Mouse (Mus musculus) adrenal gland, adult 10 weeks (tissue): ENCODE results near the gene Ufl1. TPM values are rescaled to one million over a fixed set of nuclear protein-coding genes. Genes with fewer than 3 reads are reported as not detected.

Source experiments
- polyA plus RNA-seq: library from polyadenylated mRNA; stranded (reverse); fragments of 350-450 nt; fragmentation: Illumina TruSeq; extraction: RNeasy Lipid Tissue Mini Kit (QIAGEN cat#74804); gene quantifications from one replicate; pipeline ENCODE4 v1.2.3, GENCODE M21; 2014; ENCODE audit warnings: low read depth, low replicate concordance

Gene Ufl1
- polyA plus RNA-seq: 85.3 TPM

GRCm38 (mm10) chr4:25281671-25282038, at the start of gene Ufl1:
Ufl1 (minus strand) TSS chr4:25281821.

GRCm38 (mm10) chr4:25242776-25243175, 38.8 kb downstream of the Ufl1 start, which contains the start of gene Fhl5:
Fhl5 (minus strand) TSS chr4:25242876.

Other genes with a start within 250 kb of the Ufl1 start
- gene Fhl5, start 38.9 kb downstream of the Ufl1 start, polyA plus RNA-seq: 0.93 TPM